Mouse (Mus musculus) layer of hippocampus, adult 9-11 months (tissue): Measurements from ENCODE around the gene Fasl.

Experiments
- DNase-seq: peaks from one replicate; pipeline ENCODE4 v3.0.0; 2022

Fasl gene

DNA sequence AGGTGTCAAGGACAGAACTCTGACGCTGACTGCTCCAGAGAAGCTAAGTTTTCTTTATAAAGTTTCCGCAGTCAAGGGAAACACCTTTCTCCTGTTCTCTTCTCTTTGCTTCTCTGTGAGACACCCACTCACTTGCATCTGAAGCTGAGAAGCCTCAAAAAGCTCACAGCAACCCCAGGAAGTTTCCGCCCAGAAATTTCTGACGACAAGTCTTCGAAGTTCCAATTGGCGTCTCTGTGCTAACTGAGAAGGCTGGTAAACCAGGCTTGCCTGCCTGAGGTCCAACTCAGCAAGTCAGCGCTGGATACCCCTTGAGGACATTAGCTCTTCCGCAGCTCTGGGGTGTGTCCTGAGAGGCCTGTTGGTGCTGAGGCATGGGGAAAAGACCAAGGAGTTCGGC, at the start of gene Fasl:
Fasl (minus strand) TSS at position 157 of the 400 bp plus-strand sequence.
- DNase-seq, result no peak

DNA sequence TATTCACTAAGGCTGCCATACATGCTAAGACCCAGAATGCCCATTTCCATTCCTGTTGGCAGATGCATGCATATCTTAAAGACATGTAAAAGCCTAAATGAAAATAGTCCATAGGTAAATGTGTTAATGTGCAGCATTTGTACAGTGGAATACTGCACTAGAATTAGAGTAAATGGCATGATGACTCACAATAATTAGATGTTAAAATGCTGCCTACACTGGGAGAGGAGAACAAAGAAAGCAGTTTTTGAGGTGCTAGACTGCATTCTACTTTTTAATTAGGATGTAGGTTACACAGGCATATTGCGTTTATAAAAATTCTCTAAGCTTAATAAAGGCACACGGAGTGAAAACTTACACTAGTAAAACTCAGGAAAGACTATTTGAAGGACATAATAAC, 38.4 kb upstream of the Fasl start:
- no peak for DNase-seq

DNA sequence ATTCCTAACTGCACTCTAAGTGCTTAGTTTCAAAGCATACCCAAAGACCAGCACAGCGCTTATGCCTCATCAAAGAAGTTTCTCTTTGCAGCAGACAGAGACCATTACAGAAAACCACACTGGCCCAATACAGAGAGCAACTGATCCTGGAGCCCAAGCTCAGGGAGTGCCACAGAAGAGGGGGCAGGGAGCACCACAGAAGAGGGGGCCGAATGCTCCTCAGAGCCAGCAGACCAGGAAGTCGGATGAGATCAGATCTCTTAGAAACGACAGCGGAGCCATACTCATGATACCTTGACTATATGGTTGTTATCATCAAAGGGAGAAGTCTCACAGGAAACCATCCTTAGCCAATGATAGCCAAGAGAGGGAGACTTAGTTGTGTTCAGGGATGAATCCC, 21.1 kb upstream of the Fasl start:
- DNase-seq, result no peak

DNA sequence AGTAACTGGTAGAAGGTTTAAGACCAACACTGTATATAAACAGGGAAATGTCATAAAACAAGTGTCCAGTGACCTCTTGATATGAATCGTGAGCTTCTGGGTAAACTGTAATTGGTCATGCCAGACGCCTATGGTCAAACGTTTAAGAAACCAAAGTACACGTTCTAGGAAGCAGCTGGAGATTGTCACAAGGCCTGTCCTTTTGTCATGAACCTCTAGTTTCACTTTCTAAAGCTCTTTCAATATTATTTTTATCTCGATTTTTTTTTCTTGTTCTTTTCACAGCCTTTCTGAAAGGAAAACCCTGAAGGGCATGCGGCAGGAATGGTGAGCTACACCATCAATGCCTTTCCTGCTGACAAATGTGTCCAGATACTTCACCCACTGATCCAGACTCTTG, 20.7 kb upstream of the Fasl start:
- no peak for DNase-seq

DNA sequence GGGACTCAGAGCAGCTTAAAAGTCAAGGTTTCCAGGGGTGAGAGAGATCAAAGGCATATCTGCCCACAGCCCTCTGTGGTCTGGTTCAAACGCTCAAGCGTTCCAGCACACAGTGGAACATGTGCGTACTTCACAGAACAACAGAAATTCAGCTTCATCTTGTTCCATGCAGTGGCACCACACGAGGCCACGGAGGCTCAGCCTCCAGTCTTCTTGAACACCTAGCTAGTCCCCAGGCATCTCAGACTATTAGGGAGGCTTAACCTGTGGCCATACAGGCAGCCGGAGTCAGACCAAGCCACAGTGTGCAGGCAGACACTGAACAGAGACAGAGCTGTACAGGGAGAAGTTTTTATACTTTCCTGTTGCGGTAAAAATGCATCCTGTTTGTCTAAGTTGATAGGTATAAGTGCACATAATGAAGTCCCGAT, 16.3 kb upstream of the Fasl start:
- no peak for DNase-seq

DNA sequence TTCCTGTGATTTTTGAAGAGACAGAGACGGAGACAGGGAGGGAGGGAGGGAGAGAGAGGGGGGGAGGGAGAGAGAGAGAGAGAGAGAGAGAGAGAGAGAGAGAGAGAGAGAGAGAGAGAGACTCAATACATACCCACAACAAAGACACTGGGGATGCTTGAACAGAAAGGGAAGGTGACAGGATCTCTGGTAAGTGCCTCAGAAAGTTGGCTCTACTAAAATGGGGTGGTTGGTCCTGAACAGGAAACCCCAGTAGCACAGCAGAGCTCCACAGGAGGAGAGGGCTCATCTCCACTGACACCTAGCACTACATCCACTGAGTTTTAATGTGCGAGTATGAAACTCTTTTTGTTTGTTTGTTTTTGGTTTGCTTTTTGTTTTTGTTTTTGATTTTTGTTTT, 13.0 kb upstream of the Fasl start:
- no peak for DNase-seq

DNA sequence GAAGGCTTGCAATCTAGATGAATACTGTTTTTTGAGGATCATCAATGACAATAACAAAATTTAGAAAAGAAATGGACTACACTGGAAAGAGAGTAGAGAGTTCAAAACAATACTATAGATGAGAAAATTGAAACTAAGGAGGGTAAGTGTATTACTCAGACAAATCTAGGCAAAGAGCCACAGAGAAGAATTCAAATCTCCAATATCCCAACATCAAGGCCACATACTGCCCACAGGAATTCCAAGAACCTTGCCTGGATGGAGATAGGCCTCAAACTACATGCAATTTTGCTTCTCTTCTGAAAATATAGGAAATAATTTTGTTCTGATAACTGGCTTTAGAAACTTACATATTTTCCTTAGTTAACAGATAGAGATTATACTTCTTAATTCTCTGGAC, 12.0 kb upstream of the Fasl start:
- DNase-seq, result no peak

DNA sequence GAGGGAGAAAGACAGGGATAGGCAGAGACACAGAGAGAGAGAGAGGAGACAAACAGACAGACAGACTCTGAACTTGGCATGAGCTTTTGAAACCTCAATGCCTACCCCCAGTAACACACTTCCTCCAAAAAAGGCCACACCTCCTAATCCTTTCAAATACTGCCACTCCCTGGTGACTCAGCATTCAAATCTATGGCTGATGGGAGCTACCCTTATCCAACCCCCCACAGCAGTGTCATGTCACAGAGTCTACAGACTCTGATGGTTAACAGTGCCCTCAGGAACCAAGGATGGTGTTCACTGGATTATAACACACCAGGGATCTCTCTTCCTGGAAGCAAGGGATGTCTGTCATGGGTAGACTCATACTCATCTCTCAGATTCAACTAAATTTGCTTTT, 11.5 kb upstream of the Fasl start:
- DNase-seq, result no peak

DNA sequence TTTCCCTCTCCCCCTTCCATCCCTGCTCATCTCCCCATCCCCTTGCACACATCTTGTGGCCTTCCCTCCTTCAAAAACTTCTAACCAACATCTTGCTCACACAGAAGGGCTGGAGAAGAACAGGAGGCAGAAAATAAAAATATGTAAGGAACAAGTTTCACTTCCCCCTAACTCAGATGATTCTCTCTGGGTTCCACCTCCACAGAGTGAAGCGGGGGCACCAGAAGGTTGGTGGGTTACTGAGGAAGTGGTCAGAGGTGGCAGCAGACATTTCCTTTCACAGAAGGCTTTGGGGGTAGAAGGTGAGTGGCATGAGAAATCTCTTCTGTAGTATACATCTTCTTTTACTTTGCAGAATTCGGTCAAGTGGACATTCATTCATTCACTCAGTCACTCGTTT, 10.6 kb upstream of the Fasl start:
- DNase-seq, result no peak

DNA sequence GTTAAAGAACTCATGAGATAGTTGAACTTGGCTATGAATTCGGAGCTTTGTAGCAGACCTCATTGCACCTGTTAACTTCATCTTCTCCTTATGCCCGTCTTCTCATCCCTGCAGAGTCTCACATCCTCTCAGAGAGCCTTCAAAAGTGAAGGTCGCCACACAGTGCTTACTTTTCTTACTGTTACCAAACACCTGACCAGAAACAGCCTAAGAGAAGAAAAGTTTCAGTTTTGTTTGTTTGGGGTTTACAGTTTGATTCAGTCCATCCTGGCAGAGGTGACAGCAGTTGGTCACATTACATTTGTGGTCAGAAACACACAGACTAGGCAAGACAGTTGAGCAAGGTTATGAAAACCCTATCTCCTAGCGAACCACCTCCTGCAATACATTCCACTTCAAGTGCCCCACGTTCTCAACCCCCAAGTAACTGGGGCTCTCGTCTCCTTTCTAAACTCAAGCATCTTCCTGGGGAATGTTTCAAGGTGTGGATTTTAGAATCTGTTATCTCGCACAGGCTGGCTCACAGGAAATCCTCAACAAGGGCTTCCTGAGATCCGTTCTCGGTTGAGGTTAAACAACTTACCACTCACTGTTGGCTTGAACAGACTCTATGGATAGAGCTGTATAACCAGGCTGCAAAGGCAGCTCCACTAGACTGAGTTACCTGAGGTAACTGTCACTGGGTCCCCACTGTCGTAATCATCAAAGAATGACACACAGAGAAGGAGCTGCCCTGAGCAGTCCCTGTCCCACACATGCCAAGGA, 6.3 kb upstream of the Fasl start:
- no peak for DNase-seq

DNA sequence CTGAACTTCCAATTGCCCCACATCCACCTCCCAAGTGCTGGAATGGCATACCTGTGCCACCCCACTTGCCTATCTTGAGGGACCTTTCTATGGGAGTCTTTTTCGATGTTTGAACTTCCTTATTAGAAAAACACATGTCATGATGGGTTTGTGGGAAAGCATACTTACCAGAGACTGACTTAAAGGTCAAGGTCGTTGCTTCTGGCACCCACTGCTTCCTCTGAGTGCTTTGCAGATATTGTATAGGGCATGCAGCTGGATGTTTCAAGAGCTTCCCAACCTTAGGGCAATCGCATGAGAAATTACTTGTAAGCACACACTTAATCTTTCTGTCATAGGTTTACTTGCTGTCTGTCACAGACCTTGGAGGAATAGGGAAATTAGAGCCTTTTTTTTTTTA, 5.0 kb upstream of the Fasl start:
- DNase-seq, result no peak

DNA sequence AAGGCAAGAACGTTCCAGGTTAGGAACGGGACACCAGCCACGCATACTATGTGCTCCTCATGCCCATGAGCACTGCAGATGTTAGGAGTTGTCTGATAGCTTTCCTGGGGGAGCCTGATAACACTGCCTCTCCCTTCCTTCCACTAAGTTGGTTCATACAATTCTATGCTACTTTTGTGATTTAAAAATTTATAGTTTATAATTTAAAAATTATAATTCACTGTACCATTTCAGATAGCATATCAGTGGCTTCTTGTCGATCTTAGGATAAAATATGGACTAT, 4.3 kb upstream of the Fasl start:
- no peak for DNase-seq

DNA sequence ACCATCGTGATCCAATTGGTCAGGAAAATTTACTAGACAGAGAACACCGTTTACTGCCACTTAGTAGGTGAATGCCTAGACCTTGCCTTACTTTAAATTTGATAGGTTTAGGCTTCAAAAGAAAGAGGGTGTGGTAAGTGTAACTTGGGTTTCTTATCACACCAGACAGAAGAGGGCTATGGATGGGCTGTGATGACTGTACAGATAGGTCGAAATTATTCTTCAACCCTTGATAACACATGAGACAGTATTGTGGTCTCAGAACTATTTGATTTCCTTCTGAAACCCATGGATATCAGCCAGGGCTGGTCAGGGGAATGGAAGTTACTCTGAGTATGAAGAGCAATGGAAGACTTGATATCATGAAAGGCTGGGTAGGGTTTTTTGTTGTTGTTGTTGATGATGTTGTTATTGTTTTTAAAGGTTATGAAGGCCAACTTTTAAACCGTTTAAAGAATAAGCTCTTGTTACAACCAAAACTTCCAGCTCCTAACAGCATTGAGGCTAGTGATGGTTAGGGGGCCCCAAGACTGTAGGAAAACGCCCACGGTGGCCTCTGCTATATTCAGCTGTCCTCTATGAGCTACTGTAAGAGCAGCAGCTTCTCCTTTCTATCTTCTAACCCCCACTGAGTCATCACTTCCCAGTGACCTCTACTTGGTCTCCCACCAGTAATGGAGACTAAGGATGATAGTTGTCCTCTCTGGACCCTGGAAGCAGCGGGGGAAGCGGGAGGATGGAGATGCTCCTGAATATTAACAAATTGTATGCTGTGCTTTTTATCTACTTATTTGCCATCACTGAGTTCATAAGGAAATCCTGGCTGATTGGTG, 3.8 kb upstream of the Fasl start:
- DNase-seq, result no peak

DNA sequence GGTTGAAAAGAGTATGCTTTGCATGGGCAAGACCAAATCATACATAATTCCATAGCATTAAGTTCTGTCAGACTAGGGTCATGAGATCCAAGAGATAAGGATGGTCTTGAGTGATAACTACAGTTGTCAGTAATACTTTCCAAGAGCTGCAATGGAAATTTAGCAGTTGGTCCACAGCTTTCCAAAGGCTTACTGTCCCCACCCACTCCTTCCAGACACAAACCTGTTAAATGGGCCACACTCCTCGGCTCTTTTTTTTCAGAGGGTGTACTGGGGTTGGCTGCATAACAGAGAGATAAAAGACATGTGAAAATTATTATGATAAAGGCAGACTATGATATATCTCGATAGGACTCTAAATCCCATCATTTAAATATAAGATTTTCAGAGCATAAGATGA, 5.6 kb downstream of the Fasl start:
- DNase-seq, result no peak

DNA sequence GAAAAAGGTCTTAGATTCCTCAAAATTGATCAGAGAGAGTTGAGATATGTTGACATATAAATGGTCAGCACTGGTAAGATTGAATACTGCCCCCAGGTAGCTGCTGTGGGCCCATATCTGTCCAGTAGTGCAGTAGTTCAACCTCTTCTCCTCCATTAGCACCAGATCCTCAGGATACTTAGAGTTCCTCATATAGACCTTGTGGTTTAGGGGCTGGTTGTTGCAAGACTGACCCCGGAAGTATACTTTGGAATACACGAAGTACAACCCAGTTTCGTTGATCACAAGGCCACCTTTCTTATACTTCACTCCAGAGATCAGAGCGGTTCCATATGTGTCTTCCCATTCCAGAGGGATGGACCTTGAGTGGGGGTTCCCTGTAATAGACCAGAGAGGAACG, 6.7 kb downstream of the Fasl start:
- no peak for DNase-seq

DNA sequence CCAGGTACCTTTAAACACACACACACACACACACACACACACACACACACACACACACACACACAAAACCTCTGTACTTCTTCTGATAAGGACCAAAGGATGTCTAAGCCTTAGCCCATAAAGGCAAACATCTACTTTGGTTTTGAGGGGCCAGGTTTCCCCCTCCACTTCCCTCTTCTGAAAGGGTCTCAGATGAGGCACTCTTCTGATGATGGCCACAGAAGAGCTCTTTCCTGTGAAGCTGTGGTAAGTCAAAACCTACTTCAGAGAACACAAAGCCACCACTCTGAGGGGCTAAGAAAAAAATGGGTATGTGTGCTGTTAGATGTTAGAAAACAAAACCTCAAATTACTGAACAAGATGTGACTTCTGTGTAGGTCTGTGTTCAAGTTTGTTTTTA, 9.2 kb downstream of the Fasl start:
- no peak for DNase-seq

DNA sequence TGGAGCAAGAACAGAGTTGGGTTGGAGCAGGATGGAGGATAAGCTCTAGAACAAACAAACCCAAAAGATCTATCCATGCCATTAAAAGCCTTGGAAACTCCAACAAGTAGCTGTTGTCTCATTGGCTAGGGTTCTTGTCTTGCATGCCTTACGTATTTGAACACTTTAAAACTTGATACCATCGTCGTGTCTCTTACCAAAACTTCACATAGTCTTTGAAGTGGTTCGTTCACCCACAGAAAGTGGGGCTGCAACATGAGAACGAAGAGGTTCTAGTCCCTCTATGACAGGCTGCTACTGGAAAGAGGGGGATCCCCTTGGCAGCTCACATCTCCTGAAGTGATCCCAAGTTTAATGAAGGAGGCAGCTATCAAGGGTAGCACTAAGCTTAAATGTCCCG, 13.1 kb downstream of the Fasl start:
- DNase-seq, result no peak

DNA sequence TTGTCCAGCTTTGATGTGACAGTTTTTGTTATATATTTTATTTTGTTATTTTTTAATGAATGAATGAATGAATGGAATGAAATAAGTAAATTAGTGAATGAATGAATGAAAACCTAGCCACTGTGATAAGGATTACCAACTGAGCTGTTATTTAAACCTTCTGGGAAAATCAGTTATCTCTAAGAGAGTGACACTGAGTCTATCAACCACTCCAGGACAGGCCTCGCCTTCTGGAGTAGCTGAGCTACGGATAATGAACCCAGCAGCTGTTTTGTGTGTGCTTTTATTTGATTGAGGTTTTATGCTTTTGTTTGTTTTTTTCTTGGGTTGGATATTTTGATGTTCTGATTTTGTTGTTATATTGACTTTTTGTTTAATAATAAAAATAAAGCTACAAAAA, 17.0 kb downstream of the Fasl start:
- no peak for DNase-seq

DNA sequence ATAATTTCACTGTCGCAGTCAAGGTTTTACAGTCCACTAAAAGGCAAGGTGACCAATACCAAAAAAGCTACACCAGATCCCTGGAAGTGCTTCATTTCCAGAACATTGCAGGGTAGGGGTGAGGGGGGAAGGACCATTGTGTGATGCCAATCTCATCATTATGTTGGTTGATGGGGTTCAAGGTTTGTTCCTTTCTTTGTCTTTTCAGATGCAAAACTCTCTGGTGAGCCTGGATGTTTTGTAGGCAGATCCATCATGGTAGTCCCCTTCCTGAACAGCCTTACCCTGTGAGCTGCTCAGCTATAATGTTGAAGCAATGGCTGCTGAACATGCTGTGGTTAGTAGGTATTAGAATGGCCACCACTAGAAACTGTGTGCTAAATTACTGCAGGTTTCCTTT, 19.0 kb downstream of the Fasl start:
- DNase-seq, result no peak

DNA sequence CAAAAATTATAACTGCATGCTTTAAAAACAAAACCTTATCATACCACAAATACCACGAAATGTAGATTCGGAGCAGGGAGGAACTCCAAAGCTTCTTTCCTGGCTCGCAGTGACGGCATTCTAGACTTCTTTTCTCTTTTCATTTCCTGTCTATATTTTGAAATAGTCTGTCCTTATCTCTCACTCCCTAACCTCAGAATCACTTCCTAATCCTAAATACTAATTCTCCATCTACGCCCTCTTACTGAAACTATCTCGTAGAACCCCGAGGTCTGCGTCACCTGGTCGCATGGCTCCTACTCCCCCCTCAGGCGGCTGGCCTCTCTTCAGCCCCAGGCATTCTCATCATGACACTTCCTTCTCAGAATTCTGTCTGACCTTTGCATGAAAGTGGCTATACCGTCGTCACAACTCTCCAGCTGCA, 21.2 kb downstream of the Fasl start:
- DNase-seq, result no peak

DNA sequence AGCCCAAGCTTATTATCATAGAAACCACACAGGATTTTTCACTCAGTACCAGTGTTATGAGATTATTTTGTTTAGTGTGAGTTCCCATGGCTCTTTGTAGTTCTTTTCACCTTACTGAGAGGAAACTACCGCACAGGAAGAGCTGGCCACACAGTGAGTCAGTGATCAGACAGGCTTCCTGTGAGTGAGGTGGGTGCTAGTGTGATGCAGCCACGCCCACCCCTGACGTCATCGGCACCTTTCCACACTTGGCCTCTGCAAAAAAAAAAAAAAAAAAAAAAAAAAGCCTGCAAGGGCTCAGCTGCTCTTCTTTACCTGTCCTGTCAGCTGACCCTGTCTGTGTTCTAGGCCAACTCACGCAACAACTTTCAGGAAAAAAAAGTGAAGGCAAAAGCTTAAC, 21.6 kb downstream of the Fasl start:
- DNase-seq, result no peak

DNA sequence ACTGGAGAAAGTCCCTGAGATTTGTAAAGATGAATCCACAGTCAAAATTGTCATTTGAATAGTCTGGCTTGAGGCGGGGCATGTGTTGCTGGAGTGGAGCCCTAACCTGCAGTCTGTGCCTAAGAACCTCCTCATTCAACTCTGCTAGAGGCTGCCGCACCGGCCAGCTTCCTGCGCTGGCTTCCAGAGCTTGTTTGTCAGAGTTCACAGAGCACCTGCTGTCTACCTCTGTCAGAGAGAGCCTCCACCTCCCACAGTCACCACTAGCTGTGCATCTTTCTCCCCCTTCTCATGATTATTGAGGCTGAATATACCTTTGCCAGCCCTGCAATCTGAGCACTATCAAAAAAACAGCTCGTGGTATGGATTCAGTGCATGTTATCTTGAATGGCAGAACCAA, 22.4 kb downstream of the Fasl start:
- DNase-seq, result no peak

DNA sequence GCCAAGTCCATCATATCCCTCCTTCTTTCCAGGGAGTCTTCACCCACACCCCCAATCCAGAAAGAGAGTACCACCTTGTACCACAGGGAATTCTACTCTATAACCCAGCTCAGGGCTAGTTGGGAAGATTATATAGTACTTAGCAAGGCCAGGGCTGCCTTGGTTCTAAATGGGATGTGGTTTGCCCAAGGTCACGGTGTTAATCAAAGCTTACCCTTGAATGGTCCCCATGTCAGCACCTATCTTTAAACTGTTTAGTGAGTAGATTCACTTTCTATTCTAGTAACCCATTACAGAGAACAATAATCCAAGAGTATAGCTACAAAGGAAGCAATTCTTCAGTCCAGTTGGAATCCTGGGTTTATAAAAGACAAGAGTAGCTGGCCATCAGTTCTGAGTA, 23.3 kb downstream of the Fasl start:
- DNase-seq, result no peak

DNA sequence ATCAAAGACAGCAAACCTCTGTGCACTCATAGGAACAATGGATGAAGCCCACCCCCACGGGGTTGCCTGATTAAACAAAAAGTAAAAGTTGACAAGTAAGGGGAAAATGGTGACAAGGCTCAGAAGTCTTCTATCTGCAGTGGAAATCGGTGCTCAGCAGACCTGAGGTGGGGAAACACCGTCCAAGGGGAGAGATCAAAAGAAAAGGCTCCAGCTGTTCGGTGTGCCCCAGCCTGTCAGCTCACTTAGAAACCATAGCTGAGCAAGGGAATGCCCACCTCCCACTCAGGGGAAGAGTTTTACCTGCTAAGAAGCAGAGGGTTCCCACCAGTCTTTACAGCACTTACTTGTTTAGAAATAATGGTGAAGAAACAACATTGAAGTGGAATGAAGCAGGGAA, 26.7 kb downstream of the Fasl start:
- no peak for DNase-seq

DNA sequence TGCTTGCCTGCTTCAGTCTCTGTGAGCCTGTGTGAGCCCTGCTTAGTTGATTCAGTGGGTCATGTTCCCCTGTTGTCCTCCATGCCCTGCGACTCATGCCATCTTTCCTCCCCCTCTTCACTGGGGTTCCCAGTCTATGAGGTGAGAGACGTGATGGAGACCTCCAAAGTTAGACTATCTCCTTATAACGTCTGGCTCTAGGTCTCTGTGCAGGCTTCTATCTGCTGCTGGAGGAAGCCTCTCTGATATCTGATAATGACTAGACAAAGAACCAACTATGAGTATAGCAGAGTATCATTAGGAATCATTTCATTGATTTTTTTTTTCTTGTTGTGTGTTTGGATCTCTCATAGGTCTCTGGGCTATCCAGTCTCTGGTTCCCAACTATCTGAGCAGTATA, 31.7 kb downstream of the Fasl start:
- DNase-seq, result no peak
